Mouse (Mus musculus) right cerebral cortex, adult 2 months (tissue): Measurements from ENCODE around the gene Ism1.

Experiments used
- DNase-seq, 2 experiments: peaks; one replicate each; pipeline ENCODE4 v3.0.0; 2021 to 2022; ENCODE audit warnings: low spot score in 2 of 2

Gene Ism1

DNA sequence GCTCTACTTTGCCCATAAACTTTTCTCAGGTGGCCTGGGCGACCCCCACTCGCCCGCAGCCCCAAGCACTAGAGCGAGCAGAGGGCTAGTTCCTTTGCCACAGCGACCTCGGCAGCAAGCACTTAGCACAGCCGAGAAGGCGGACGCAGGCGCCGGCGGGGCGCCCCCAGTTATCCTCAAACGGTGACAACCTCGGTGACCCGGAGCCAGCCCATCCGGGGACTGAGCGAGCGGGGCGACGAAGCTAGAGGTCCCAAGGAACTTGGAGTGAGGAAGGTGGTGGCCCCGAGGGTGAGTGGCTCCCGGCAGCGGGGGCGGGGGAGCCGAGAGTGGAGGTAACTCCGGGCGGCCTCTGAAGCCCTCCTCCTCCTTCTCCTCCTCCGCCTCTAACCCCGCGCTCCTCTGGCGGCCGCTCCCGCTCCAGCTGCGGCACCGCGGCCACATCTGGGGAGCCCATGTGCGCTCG is at the start of gene Ism1:
Ism1 (plus strand) TSS at position 370 of the 466 bp plus-strand sequence.
- peak; percentile 24 to 39 for DNase-seq

DNA sequence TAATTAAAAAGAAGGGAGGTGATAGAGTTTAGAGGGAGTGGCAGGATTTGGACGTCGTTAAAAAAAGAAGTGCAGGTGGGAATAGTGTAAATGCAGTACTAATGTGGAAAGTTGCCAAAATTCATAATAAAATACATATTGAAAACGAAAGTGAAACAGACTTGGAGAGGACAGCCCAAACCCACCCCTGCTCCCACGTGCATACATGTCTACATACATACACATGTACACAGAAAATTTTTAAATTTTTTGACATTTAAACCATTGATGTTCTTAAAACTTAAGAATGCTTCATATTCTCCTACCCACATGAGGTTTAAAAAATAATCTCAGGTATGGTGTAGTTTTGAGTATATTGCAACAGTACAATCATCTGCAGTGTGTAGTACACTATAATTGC is 49.2 kb upstream of the Ism1 start:
- DNase-seq, result no peak

DNA sequence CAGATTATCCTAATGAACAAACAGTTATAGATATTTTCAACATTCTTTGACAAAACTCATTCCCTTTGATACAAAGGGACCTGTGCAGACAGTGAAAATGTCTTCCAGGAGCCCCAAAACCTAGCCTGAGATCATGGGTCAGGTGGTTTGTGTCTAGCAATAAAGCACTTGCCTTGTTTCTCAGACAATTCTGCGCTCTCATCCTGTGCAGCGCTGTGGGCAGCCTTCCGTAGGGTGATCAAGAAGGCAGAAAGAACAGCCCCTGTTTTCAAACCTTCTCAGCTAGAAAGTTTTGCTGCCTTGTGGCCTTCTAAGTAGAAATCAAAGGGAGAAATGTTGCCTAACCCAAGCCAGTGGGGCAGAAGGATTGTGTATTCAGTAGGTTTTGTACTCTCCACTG is 48.3 kb upstream of the Ism1 start:
- no peak for DNase-seq

DNA sequence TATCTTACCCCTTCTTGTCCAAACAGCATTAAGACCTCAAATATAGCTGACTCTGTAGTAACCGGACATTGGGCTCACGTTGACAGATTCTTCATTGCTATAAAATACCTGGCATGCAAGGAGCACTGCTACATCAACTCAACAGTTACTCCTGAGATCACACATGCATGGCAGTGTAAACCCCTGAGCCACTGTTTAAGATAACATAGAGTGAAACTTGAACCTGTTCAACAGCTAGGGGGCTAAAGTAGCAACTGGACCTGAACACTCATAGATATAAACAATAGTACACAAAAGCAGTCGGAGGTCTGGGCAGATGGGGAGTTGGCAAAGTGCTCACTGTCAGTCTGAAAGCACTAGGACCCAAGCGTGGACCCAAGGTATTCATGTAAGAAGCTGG is 43.5 kb upstream of the Ism1 start:
- no peak for DNase-seq

DNA sequence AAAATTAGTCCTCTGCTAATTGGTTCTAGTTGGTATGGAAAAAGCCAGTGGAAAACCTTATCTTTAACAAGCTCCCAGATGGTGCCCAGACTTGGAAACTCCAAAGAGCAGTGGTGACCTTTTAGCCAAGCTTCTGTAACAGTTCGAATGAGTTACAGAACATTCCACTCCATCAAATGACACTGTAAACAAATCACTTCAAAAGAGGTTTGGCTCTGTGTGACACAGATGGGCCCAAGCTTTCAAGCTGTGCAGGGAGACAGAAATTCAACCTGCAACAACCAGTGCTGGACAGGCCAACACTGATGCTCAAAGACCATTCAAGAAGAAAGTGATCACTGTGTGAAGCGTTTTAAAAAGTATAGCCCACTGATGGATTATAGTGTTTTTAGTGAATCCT is 40.1 kb upstream of the Ism1 start:
- DNase-seq, result no peak

DNA sequence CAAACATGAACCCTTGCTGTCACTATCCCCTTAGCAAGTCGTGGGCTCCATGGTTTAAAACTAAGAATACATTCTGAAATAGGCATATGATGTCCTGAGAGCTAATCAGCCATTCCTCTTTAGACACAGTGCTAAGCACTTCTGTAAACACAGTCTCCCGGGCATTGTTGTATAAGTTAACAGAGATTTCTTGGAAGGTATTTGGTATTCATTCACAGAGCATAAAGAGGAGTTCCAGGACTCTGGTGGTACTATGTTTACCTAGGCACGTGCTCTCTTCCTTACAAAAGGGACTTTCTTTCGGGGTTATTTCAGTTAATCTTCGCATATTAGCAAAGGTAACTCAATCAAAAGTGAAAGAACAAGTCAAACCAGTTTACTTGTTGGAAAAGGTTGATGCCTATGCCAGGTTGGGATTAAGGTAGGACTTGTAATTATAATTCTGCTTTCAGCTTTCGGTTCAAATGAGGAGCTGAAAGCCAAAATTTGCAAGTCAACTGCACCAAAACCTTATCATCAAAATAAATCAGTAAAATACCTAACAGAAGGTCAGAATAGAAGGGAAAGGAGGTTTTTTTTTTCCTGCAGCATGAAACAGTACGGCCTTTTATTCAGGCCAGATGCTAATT is 36.1 kb upstream of the Ism1 start:
- no peak for DNase-seq

DNA sequence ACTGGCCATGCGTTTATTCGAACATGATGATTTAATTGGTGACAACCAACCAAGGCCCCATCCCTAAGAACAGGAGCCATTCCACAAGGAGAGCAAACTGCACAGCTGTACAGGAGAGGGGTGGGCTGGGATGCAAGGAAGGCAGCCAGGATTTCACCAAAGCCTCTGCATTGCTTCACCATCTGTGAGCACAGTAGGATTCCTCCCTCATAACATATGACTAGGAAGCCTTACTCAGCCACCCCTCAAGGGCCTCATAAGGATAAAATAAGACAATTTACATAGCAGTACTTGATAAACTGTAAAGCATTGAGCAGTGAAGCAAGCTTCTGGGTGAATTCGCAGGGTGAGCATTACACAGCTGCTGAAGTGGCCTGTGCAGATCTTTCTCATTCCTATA is 28.5 kb upstream of the Ism1 start:
- peak; percentile 31 to 44 for DNase-seq

DNA sequence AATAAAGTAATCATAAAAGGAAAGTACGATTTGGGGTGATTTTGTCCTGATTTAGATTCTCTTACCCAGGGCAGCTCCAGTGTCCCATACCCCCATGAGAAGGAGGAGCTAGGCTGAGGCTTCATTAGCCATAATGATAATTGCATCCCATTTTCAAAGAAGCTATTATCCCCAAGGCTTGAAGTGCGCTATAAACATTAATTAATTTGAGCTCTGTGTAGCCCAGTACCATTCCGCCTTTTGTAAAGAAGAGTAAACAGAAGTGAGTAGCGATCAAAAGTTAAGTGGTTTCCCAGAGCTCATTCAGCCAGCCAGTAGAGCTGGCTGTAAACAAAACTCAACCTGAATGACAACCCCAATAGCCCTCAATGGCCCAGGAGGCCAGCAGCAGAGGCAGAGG is 21.2 kb upstream of the Ism1 start:
- DNase-seq, result no peak

DNA sequence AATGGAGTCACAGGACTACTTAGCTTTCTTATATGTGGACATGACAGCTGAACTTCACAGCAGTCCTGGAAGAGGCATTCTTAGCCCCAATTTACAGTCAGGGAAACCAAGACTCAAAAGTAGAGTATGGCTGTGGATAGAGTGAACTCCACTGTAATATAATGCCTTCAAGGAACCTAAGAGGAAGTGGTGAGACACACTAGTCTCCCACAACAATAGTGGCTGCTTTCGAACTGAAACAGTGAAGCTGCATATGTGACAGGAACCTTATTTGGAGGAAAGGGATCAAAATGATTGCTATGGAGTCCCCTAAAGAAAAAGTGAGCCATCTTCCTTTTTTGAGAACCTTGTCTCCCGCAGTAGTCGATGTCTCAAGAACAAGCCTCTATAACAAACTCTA is 6.1 kb upstream of the Ism1 start:
- DNase-seq, result no peak

DNA sequence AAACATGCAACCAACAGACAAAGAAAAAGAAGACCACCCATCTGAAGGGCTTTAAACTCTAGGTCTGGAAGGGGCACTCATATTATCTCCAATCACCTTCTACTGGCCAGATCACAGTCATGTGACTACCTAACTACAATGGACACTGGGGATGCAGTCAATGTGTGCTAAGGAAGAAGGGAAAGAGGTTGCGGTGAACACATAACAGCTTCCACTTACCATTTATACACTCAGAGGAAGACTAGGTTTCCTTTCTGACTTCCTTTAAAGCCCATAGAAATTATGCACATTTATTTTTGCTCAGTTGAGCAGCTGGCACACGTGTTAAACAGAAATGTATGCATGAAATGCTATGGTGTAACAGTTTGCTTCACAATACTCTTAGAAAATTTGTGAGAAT is 5.6 kb upstream of the Ism1 start:
- DNase-seq, result no peak

DNA sequence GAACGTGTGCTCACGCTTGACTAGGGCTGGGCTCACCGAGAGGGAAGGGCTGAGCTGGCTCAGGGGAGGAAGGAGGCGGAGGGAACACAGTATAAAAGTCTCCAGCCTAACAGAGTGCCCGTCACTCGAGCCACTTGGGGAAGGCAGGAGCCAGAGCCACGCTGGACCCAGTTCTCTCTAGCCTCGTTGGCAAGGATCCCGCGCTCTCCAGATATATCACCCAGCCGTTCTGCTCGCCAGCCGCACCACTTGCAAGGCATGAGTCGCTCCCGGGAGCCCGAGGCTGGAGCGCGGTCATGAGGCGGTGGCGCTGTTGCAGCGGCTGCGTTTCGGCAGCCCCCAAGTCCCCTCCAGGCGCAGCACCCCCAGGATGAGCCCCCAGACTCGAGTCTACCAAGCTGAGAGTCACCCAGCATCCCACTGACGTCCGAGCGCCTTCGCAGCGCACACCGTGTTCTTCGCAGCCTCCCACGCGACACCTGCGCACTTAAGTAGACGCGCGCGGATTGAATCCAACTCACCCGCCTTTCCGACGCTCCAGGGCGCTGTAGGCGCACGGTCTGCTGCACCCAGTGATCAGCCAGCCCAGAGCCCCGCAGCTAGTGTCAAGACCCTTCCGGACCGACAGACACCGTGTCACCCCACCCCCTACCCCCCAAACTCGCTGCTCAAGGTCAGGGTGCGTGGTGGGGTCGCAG is 764 bp upstream of the Ism1 start:
- peak; percentile 80 to 88 for DNase-seq

DNA sequence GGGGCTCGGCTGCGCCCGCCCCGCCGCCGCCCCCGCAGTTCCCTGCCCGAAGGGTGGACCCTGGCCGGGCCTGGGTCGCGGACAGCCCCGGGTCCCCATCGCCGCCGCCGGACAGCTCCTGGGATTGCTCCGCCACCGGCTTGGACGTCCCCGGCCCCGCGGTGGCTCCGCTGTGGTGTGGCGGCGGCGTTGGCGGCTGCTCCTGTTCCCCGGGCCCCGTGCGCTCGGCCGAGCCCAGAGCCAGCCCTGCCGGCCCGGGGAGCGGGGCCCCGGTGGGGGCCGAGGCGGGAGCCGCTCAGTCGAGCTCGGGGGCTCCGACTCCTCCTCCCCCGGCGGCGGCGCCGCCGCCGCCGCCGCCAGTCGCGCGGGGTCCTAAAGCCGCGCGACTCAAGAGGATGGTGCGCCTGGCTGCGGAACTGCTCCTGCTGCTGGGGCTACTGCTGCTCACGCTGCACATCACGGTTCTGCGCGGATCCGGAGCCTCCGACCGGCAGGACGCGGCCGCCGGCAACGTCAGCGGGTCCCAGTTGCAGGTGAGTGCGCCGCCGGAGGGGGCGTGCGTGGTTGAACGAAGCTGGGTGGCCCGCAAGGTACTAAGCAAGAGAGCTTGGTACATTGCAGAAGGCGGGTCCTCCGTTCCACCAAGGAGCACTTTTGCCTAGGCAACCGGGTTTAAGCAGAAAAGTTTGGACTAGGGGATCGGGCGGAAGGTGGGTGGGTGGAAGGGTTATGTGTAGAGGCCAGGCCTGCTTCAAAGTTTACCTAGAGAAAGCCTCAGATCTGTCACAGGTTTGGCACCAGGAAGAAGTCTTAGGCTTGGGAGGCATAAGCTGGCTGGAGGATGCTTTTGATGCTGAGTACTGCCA is 530 bp downstream of the Ism1 start:
- DNase-seq, result peak; percentile 64 to 68

DNA sequence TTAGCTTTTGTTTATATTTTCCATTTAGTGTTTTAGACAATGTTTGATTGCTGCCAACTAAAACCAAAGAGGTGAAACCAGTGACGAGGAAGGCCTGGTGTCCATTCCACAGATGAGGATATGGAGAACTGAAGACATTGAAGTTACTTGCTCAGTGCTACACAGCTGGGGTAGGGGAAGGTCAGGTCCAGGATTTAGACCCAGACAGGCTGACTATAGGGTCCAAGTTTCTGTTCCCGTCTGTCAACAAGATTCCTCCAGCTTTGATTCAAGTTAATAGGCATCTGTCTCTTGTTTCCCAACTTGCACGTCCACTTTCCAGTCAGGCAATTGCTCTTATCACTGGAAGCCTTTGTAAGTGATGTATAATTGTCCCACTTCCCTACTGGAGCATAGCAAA is 4.6 kb downstream of the Ism1 start:
- no peak for DNase-seq

DNA sequence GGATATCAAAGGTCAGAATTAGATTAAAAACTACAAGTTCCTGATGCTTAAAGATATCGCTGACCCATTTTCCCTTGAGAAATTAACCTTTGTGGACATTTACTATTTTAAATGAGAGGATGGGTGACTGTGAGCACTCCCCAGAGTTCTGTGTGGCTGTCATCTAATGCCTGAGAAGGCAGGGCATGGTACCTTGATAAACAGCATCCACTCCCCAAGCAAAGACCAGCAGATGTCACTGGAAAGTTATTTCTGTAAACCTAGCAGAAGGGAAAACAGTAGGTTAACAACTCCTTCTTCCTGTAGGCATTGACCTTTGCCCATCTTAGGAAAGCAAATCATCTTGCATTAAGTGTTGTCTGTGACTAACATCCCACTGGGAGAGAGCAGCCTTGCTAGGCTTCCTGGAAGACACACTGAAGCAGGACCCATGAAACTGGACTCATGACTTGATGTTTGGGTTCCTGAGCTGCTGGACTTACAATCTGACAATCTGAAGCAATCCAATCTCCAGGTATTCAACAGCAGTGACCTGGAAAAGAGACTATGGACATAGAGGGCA is 11.5 kb downstream of the Ism1 start:
- DNase-seq, result no peak

DNA sequence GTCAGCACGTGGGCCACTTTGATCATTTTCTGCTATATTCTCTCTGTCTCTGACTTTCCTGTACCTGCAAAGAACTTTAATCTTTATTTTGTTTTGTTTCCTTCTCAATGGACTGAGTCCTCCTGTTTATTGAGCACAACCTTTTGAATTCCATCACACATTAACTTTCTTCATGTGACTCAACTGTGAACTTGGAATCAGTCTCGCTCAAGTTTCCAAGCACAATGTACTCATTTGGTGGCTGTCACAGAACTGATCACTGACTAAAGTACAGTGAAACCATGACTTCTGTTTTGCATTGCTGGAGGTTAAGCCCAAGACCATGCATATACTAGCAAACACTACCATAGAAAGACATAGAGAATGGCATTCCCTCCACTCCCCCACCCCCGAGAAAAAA is 15.5 kb downstream of the Ism1 start:
- DNase-seq, result no peak

DNA sequence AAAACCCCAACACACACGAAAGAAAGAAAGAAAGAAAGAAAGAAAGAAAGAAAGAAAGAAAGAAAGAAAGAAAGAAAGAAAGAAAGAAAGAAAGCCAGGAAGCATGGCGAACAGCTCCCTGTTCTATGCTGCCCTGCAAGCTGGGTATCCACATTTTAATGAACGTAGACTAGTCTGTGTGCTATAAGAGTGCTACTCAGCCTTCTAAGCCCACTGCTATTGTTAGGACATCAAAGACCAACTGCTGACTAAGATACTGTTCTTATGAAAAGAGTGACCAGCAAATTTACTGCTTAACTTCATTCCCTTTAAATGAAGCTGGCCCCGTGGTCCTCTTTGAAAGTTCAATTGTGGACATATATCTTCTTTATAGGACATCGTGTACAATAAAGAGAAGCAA is 16.7 kb downstream of the Ism1 start:
- no peak for DNase-seq

DNA sequence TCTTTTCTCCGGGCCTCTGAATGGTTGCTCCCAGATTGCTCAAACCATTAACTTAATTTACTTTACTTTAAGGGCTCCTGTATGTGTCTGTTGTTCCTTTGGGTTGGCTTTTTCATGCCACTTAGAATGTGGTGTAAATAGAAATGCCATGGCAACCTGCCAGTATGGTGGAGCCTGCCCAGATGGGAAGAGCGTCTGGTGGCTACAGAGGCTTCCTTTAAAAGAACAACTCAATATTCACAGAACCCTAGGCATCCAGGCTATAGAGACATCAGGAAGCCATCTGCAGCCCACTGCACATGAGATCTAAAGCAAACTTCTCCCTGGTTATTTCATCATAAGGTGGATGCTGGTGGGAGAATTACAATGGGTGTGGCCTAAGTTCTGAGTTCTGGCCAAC is 18.6 kb downstream of the Ism1 start:
- peak; percentile 33 to 36 for DNase-seq

DNA sequence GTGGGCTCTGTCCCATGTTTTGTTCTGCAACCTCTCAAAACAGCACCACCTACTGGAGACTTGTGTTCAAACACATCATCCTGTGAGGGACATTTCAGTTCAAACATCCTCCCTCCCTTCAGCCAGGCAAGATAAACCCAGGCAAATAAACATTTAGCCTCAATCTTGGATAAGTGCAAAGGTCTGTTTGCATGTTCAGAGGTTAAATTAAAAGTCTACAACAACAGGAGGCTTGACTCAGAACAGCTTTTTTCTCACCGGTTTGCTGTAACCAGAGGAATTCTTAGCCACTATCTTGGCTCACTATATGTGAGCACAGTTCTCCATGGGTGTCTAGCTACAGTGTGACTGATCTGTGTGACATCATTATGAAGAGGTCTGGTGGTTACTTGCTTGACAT is 22.6 kb downstream of the Ism1 start:
- DNase-seq, result no peak

DNA sequence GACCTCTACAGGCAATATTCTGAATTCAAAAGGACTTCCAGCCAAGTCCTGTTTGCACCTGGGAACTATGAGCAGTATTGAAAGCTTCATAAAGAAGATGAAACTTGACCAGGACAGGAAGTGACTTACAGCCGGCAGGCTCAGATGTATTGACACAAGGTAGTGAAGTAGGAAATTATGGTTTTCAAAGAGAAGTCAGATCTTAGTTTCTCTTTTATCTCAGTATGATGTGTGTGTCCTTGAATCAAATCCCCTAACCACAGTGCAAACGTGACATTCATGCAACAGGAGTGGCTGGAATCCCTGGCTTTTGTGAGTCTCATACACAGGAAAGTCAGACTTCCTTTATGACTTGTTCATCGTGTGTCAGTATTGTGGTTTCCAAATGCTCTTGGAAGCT is 27.0 kb downstream of the Ism1 start:
- DNase-seq, result no peak

DNA sequence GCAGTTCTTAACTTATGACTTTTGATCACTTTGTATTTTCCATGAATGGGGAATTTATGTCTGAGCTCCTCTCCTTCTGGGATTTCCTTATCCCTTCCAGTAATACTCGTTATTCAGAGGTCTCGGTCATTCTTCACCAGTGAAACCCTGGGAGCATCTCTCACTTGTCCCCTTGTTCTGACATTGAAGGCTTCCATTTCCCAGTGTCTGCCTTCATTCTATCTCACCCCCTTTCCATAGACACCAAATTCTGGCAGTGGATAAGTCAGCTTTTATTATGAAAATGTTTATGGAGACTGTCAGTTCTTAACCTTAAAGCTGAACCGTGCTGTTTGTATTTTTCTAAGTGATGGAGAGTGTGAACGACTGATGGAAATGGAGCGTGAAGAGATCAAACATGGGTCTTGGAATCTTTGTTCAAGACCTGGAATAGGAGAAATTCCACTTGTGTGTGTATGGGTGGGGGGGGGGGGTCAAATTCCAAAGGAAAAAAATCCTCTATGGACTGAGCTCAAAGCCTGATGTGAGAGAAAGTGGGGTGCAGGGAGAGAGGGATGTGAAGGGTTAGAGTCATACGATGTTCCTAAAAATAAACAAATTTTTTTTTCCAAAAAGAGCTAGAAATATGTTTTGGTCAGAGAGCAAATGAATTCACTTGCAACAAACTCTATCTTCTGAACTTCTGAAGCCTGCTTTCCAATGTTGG is 30.4 kb downstream of the Ism1 start:
- DNase-seq, result no peak

DNA sequence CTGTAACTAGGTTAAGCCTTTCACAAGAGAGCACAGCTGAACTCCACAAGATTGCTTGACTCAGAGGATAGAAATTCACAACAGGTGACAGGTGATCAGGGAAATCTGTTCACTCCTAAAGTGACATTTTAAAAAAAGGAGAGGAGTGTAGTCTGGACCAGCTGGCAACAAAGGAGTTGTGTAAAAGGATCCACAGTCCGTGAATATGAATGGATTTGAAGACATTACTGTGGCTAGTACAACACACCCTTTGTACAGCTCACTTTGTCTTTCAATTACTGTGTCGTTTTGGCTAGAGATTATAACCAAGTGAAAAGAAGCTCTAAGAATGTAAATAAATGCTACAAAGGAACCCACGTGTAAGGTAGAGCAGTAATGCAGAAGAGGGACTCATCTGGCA is 33.7 kb downstream of the Ism1 start:
- no peak for DNase-seq

DNA sequence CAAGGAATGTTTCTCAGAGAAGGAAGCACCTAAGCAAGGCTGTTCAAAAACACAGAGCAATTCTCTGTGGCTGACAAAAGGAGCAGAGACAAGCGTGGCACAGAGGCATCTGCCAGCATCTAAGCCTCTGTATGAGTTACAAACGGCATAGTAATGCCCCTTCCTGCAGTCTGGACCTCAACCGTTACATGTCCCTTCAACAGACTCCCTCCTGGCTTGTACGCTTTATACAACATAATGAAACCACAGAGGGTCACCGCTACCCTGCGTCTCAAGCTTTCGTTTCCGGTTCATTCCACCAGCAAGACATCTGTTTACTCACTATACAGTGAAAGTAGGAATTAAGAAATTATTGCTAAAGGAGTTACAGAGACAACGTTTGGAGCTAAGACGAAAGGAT is 34.1 kb downstream of the Ism1 start:
- no peak for DNase-seq
